In genomic region chr1:40783450-40783849, GRCm38 (mm10) we compare ENCODE assay signal across 33 mouse cellular contexts. TPM values are rescaled to one million over a fixed set of nuclear protein-coding genes. Genes with fewer than 3 reads are reported as not detected.
"Had no signal": no experiment of that assay in that cellular context is flagged by ENCODE, and none has a peak within 500 bp of the region (broad histone marks: within the 10 kb centered on the region; RNA-seq: fewer than 3 reads in every experiment).

No protein-coding gene starts in this region.

- H3K27ac ChIP-seq: heart, adult 2 months; heart, embryonic 10.5 days; heart, embryonic 13.5 days; heart, embryonic 15.5 days; hindbrain, embryonic 10.5 days; hindbrain, embryonic 12.5 days; hindbrain, embryonic 13.5 days; hindbrain, embryonic 14.5 days; hindbrain, embryonic 15.5 days; hindbrain, postnatal 0 days; intestine, embryonic 15.5 days; layer of hippocampus, adult 2 months; left cerebral cortex, adult 2 months had no signal

- DNase-seq: heart, adult 18-20 months; heart, adult 2 months; heart, postnatal 10 days; heart, postnatal 14 days; heart, postnatal 36 days; heart, postnatal 4 days; kidney, adult 18-20 months; kidney, adult 8-10 months; kidney, postnatal 10 days; kidney, postnatal 14 days; kidney, postnatal 25 days; kidney, postnatal 4 days; layer of hippocampus, adult 9-11 months; layer of hippocampus, postnatal 36 days had no signal

- H3K4me3 ChIP-seq: heart, adult 2 months; heart, embryonic 10.5 days; heart, embryonic 12.5 days; heart, embryonic 13.5 days; heart, embryonic 15.5 days; hindbrain, embryonic 10.5 days; hindbrain, embryonic 12.5 days; hindbrain, embryonic 13.5 days; hindbrain, embryonic 15.5 days; intestine, embryonic 15.5 days; layer of hippocampus, adult 2 months; left cerebral cortex, adult 2 months had no signal

- H3K9me3 ChIP-seq: intestine, embryonic 15.5 days had no signal

- H3K4me2 ChIP-seq: heart, embryonic 11.5 days; heart, embryonic 12.5 days; heart, embryonic 13.5 days; heart, embryonic 15.5 days; hindbrain, embryonic 12.5 days; hindbrain, embryonic 13.5 days; hindbrain, embryonic 14.5 days; hindbrain, embryonic 15.5 days; intestine, embryonic 15.5 days had no signal

- H3K9ac ChIP-seq: heart, embryonic 12.5 days; heart, embryonic 13.5 days; heart, embryonic 15.5 days; hindbrain, embryonic 12.5 days; hindbrain, embryonic 13.5 days; hindbrain, embryonic 14.5 days; hindbrain, embryonic 15.5 days; intestine, embryonic 15.5 days had no signal

- H3K4me1 ChIP-seq: heart, embryonic 10.5 days; heart, embryonic 12.5 days; heart, embryonic 13.5 days; heart, embryonic 15.5 days; hindbrain, embryonic 10.5 days; hindbrain, embryonic 12.5 days; hindbrain, embryonic 13.5 days; hindbrain, embryonic 15.5 days; intestine, embryonic 15.5 days had no signal

- H3K27me3 ChIP-seq: heart, embryonic 12.5 days; heart, embryonic 13.5 days; heart, embryonic 15.5 days; hindbrain, embryonic 12.5 days; hindbrain, embryonic 13.5 days; hindbrain, embryonic 15.5 days; intestine, embryonic 15.5 days had no signal

- ATAC-seq: hindbrain, embryonic 16.5 days; hindbrain, postnatal 0 days; inflammation-experienced regulatory T-cells, adult 6 months; intestine, embryonic 15.5 days; intestine, embryonic 16.5 days; intestine, postnatal 0 days had no signal

RNA-seq across cellular contexts. Expression of gene Tmem182, which starts 22.0 kb away (rescaled TPM):
- polyA plus RNA-seq: hindbrain, embryonic 10.5 days; hindbrain, embryonic 11.5 days; hindbrain, embryonic 14.5 days; inflammation-experienced regulatory T-cells, adult 6 months had no signal
